Mouse (Mus musculus): ENCODE results near the gene Nfib. TPM values are rescaled to one million over a fixed set of nuclear protein-coding genes. Genes with fewer than 3 reads are reported as not detected.

Nfib gene
- polyA plus RNA-seq (2016; fragmentation: Nextera tagmentation; extraction: Ambion mirVana): 9.5 and 11.8 TPM in 2 replicates

DNA sequence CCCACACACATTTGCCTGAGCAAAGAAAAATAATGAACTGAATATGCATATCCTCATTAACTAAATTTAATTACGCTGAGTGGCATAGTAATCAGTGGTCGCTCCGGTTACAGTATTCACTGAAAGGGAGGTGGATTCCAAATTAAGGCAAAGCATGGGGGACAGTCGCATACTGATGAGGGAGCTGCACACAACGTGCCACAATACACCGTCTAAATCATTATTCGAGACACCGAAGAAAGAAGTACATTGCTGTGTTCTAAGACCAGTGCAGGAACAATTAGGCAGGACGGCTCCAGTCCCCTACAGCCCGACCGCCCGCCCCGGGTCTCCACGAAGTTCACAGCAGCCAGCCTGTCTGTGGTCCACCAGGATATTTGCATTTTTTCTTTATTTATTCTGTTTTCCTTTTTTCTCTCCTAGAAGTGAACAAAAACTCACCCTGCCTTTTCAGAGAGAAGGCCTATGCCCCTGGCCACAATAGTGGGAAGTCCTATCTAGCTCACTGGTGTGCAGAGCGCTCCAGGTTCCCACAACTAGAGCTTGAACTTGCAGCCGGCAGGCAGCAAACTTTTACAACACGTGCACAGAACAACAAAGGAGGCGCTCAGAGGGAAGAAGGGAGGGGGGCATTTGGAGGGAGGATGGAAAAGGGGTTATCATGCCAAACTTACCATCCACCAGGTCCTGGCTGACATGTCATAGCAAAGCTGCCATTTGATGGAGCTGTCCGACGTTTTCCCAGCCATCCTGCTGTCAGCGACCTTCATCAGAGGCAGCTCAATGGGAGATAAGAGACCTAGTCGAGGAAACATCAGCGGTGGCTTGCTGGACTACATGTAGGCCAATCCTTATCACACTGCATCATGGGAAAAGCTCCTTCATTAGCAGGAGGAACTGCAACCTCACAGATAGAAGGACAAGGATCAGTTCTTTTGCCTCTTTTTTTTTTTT, at the start of gene Nfib:
Nfib (minus strand) TSS at position 910 of the 954 bp plus-strand sequence.
- Histone ChIP-seq H3K9me3 (replicated peaks) (no peaks in the 10 kb centered on the region), H3K4me2 (no peak within 1 kb of the TSS), H3K4me1 (0 out of 2 replicates have a peak, but pooled peaks cover 3% of the 10 kb centered on the region), H3K36me3 (no peaks in the 10 kb centered on the region), H3K27me3 (replicated peaks) (no peaks in the 10 kb centered on the region), H3K9ac (no peak within 1 kb of the TSS), H3K27ac (no peak within 1 kb of the TSS), H3K4me3 (no peak within 1 kb of the TSS)
- ATAC-seq: no peak
- WGBS (ENCODE audit: insufficient replicate concordance): 57% methylated on average over 23 of the region's 23 CpGs

DNA sequence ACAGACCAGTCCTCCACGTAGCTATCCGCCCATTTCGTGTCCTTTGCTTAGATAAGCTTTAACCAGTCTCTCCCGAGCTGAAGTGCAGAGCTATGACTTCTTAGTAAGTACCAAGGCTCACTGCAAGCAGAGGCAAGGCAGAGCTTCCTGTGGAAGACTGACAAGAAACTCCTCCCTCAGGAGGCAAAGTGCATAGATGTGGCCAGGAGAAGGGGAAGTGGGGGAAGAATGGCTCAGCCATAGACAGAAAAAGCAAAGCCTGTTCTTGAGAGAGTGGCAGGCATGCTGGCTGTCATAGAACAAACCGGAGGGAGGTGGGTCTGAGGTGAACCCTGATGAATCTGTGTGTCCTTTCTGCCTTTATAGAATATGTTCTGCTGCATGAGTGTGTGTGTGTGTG, 30.2 kb upstream of the Nfib start:
- no peak overlapping the region for H3K9ac ChIP-seq
- H3K4me1 ChIP-seq: no peaks in the 10 kb centered on the region
- 12% methylated on average over 5 of the region's 5 CpGs for WGBS (ENCODE audit: insufficient replicate concordance)
- H3K4me3 ChIP-seq: no peak overlapping the region
- no peaks in the 10 kb centered on the region for H3K27me3 ChIP-seq (replicated peaks)
- ATAC-seq: no peak
- H3K9me3 ChIP-seq (replicated peaks): no peaks in the 10 kb centered on the region
- no peak overlapping the region for H3K4me2 ChIP-seq
- no peak overlapping the region for H3K27ac ChIP-seq
- H3K36me3 ChIP-seq: no peaks in the 10 kb centered on the region

DNA sequence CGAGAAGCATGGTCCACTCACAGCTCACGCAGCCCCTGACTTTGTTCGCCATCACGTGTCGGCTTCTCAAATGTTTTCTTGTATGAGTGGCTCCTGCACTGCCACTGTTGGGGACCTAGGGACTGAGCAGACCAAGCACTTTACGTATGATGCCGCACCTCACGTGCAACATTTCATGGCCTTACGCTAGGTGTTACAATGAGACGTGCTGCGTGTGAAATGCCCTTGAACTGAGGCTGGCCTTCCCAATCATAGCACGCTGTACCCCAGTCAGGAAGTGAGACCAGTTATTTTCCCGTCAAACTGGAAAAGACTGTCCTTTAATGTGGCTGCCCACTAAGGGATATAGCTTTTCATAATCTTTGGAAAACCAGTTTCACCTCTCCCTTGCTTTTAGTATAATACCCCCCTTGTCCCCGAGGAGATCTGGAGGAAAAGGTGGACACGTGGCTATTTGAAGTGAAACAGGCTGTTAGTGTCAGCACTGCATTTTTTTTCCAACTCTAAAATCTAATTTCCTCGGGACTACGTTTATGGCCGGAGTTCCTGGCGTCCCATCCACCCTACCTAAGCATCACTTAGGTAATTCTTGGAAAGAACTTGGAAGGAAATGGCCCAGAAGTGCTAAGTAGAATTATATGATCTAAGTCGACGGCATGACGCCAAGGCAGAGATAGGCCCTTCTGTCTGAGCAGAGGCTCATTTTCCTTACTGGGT, 29.4 kb upstream of the Nfib start:
- no peaks in the 10 kb centered on the region for H3K9me3 ChIP-seq (replicated peaks)
- no peak overlapping the region for H3K4me3 ChIP-seq
- WGBS (ENCODE audit: insufficient replicate concordance): 81% methylated on average over 22 of the region's 22 CpGs
- H3K36me3 ChIP-seq: no peaks in the 10 kb centered on the region
- H3K4me2 ChIP-seq: no peak overlapping the region
- H3K9ac ChIP-seq: no peak overlapping the region
- H3K4me1 ChIP-seq: no peaks in the 10 kb centered on the region
- no peaks in the 10 kb centered on the region for H3K27me3 ChIP-seq (replicated peaks)
- H3K27ac ChIP-seq: no peak overlapping the region
- no peak for ATAC-seq

DNA sequence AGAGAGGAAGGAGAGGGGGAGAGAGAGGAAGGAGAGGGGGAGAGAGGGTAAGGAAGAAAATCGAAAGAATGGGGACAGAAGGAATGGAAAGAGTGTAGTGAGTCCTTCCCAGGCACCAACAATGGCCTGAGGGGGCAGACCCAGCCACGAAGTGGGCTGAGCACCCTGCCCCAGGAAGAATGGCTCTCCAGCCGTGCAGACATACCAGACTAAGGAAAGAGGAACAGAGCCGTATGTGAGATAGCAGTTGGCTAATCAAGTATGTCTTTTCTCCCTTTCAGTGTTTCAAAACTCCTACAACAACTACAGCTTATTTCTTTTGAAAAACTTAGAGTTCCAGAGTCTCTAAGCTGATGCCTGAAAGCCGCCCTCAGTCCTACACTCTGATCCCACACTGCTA, 28.8 kb upstream of the Nfib start:
- Histone ChIP-seq H3K4me3 (no peak overlapping the region), H3K27ac (no peak overlapping the region), H3K4me1 (no peaks in the 10 kb centered on the region), H3K9me3 (replicated peaks) (no peaks in the 10 kb centered on the region), H3K36me3 (no peaks in the 10 kb centered on the region), H3K27me3 (replicated peaks) (no peaks in the 10 kb centered on the region), H3K9ac (no peak overlapping the region), H3K4me2 (no peak overlapping the region)
- no peak for ATAC-seq
- 39% methylated on average over 5 of the region's 5 CpGs for WGBS (ENCODE audit: insufficient replicate concordance)

DNA sequence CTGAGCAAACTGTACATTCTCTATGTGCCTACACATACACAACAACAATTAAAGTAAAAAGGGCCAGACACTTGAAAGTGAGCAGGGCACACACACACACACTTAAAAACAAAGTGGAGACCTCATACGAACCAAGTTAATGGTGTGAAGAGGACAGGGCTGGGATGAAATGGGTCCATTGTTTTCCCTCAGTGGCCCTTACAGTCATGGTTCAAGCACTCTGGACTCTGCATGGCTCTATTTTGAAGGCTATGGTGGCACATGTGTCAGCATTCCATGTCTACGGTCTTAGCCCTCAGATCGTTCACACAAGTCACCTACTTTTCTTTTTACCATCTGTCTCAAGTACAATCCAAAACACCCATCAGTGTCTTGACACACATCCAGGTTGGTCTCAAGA, 28.1 kb upstream of the Nfib start:
- Histone ChIP-seq H3K36me3 (no peaks in the 10 kb centered on the region), H3K9me3 (replicated peaks) (no peaks in the 10 kb centered on the region), H3K27me3 (replicated peaks) (no peaks in the 10 kb centered on the region), H3K4me1 (no peaks in the 10 kb centered on the region), H3K4me3 (no peak overlapping the region), H3K9ac (no peak overlapping the region), H3K27ac (no peak overlapping the region), H3K4me2 (no peak overlapping the region)
- 75% methylated on average over 3 of the region's 3 CpGs for WGBS (ENCODE audit: insufficient replicate concordance)
- ATAC-seq: no peak

DNA sequence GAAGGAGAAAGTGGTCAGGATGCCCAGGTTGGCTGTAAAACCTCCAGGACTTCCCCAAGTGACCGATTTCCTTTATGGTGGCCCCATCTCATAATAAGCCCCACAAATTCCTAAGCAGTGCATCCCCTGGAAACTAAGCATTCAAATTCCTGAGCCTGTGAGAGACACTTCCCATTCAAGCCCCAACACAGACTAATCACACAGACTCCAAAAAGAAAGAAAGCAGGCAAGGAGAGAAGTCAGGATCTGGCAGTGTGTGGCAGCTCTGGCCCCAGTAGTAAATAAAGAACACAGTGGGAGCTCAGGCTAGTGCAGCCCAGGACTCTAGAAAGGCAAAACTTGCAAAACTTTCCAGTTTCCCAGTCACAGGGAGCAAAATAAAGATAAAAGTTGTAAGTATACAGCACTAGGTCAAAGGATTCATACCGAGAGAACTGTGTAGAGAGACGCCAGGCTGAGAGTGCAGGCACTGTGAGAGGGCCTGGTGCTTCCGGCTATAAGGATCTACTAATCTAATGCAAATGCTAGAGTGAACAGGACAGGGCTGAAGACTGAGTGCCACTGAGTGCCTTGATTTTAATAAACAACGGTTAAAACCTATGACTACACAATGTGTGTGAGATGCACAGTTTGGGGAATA, 24.8 kb upstream of the Nfib start:
- ATAC-seq: no peak
- 69% methylated on average over 5 of the region's 5 CpGs for WGBS (ENCODE audit: insufficient replicate concordance)

DNA sequence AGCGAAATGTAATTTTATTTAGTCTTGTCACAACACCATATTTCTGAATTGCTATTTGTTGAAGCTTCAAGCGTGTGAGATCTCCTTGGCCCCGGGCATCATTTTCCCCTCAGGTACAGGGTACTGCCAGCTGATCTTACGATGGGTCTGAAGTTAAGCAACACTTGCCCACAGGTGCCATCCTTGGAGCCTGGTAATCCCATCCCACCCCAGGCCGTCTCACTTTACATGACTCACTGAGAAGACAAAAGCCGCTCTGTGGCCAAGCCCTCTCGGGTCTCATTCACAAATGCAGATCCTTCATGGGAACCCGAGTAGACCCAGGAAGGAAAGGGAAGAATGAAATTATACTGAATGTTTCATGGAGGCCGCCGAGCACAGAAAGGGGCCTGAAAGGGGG, 18.5 kb upstream of the Nfib start:
- Histone ChIP-seq H3K4me3 (no peak overlapping the region), H3K36me3 (no peaks in the 10 kb centered on the region), H3K9ac (no peak overlapping the region), H3K27me3 (replicated peaks) (no peaks in the 10 kb centered on the region), H3K4me2 (no peak overlapping the region), H3K4me1 (no peaks in the 10 kb centered on the region), H3K9me3 (replicated peaks) (no peaks in the 10 kb centered on the region), H3K27ac (no peak overlapping the region)
- WGBS (ENCODE audit: insufficient replicate concordance): 65% methylated on average over 10 of the region's 10 CpGs
- no peak for ATAC-seq

More for the DNA sequence above, 24.8 kb upstream of the Nfib start:
- Histone ChIP-seq H3K4me2 (no peak overlapping the region), H3K4me1 (no peaks in the 10 kb centered on the region), H3K9ac (no peak overlapping the region), H3K4me3 (no peak overlapping the region), H3K27me3 (replicated peaks) (no peaks in the 10 kb centered on the region), H3K9me3 (replicated peaks) (no peaks in the 10 kb centered on the region), H3K27ac (no peak overlapping the region), H3K36me3 (no peaks in the 10 kb centered on the region)

DNA sequence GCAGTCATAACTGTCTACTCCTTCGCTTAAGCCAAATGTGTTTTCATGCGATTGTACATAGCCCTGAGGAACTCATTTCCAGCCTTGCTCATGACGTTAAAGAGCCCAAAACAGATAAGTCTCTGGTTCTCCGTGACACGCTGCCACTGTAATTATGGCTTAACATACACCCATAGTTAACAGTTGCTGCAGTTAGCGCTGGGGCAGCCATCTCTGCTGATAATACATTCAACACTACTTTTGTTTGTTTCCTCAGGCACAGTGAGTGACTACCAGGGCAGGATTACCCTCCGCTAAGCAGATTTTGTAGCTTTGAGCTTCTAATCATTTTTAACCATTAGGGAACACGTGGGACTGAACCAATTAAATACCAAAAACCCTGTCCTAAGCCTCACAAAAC, 17.5 kb upstream of the Nfib start:
- no peaks in the 10 kb centered on the region for H3K36me3 ChIP-seq
- no peaks in the 10 kb centered on the region for H3K4me1 ChIP-seq
- H3K9ac ChIP-seq: no peak overlapping the region
- H3K27me3 ChIP-seq (replicated peaks): no peaks in the 10 kb centered on the region
- no peak overlapping the region for H3K27ac ChIP-seq
- H3K9me3 ChIP-seq (replicated peaks): no peaks in the 10 kb centered on the region
- WGBS (ENCODE audit: insufficient replicate concordance): 74% methylated on average over 8 of the region's 8 CpGs
- ATAC-seq: no peak
- H3K4me2 ChIP-seq: no peak overlapping the region
- no peak overlapping the region for H3K4me3 ChIP-seq

DNA sequence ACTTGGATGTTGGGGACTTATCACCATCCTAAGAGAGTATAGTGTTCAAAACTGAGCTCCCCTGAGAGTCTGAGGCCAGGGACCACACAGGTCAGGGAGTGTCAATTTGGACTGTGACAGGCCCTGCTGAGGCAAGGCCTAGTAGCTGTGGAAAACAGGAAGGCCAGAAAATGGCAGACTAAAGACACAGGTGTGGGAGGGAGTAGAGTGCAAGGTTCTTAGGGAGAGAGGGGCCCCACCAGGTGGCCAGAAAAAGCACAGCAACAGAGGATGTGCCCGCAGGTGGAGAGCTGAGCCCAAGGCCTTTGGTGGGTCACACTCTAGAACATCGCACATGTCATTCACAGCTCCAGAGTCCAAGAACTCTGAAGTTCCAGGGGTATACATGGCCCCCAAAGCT, 10.3 kb upstream of the Nfib start:
- WGBS (ENCODE audit: insufficient replicate concordance): 82% methylated on average over 2 of the region's 2 CpGs
- Histone ChIP-seq H3K27ac (no peak overlapping the region), H3K4me1 (no peaks in the 10 kb centered on the region), H3K9ac (no peak overlapping the region), H3K36me3 (no peaks in the 10 kb centered on the region), H3K9me3 (replicated peaks) (no peaks in the 10 kb centered on the region), H3K4me3 (no peak overlapping the region), H3K27me3 (replicated peaks) (no peaks in the 10 kb centered on the region), H3K4me2 (no peak overlapping the region)
- ATAC-seq: no peak

DNA sequence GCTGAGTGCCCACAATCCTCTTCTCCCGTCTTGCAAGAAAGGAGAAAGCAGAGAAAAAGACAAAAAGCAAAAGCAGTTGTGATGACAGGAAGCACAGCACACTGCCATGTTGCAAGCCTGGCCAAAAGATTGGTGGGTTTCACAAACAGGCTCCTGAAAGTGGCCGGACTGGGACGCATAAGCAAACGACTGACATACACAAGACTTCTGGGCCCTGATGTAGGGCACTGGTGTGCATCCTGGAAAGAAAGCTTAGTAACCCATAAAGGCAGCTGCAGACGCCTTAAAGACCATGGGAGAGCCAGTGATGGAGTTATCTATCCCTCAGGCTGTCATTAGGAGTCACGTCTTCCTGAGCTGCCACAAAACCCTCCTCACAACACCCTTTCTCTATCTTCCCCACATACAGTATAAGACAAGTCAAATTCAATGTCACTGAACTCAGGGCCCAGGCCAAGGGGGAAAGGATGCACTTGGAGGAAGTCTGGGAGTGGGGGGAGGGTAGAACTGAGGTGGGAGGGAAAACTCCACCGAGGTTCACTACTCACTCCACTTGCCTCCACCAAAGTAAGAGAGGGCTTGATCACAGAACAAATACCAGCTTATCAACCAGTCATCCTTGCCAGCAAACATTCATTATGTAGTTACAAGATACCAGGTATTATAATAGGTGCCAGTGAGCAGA, 6.2 kb upstream of the Nfib start:
- H3K9me3 ChIP-seq (replicated peaks): no peaks in the 10 kb centered on the region
- H3K4me3 ChIP-seq: no peak overlapping the region
- no peaks in the 10 kb centered on the region for H3K4me1 ChIP-seq
- no peak overlapping the region for H3K4me2 ChIP-seq
- no peaks in the 10 kb centered on the region for H3K36me3 ChIP-seq
- no peak for ATAC-seq
- no peak overlapping the region for H3K27ac ChIP-seq
- H3K9ac ChIP-seq: no peak overlapping the region
- no peaks in the 10 kb centered on the region for H3K27me3 ChIP-seq (replicated peaks)
- WGBS (ENCODE audit: insufficient replicate concordance): 49% methylated on average over 7 of the region's 7 CpGs

DNA sequence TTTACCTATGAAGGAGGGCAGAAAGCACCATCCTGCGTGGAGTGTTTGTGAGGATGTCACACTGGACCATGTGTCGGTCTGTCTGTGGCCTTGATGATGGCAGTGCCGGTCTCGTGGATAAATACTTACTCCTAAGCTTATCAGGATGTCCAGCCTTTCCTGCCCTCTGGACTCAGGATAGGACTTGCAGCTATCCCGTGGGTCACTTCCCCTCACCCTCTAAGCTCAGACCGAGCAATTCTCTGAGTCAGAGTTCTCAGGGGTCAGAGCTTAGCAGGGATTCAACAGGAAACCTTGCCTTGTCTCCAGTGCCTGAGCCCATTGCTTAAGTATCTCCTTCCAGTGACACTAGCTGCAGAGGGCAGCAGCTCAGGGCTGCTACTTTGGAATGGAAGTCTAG, 4.1 kb upstream of the Nfib start:
- Histone ChIP-seq H3K4me3 (no peak overlapping the region), H3K9ac (no peak overlapping the region), H3K4me2 (no peak overlapping the region), H3K9me3 (replicated peaks) (no peaks in the 10 kb centered on the region), H3K27ac (no peak overlapping the region), H3K4me1 (0 out of 2 replicates have a peak, but pooled peaks cover 3% of the 10 kb centered on the region), H3K27me3 (replicated peaks) (no peaks in the 10 kb centered on the region), H3K36me3 (no peaks in the 10 kb centered on the region)
- ATAC-seq: peak; percentile 37; the same call in 1 of the 2 replicates
- 27% methylated on average over 6 of the region's 6 CpGs for WGBS (ENCODE audit: insufficient replicate concordance)
